8 mouse cellular contexts compared by ENCODE assay signal in the genomic region with DNA sequence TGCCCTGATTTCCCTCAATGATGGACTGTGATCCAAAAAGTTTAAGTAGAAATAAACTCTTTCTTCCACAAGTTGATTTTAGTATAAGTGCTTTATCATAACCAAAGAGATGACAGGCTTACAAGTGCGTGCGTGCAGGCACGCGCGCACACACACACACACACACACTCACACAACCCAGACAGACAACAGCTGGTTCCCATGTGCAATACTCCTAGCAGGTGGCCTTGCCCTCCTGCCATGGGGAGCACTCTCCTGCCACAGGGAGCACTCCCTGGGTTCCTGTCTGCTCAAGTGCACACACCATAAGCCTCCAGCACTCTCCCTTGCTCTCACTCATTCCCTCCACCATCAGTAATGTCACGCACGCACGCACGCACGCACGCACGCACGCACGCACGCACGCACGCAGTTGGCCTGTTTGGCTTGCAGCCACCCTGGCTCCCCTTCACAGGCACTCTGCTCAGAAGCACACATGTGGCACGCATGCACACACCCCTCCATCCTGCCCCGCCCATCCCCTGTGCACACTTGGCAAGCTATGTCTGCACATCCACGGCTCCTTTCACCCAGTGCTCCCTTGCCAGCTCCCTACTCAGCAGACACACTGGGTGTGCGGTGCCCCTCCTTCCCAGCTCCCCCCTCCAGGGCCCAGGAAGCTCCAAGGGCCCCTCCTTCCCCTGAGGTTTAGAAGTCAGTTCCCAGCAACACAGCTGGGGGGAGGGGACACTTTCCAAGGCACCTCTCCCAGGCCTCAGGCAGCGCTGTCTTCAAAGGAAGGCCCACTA. TPM values are rescaled to one million over a fixed set of nuclear protein-coding genes. Genes with fewer than 3 reads are reported as not detected.
DNase-seq lines count a peak whose midpoint lies in the region; ATAC-seq lines count a peak whose summit lies in the region.

No protein-coding gene starts in this region.

- H3K4me3 ChIP-seq in kidney, embryonic 16.5 days (ENCODE audit: low read length): no peak overlapping the region
- H3K4me3 ChIP-seq in heart, embryonic 14.5 days (ENCODE audit: control insufficient read depth in 1 of 2, insufficient read depth in 1 of 2, low read depth in 1 of 2, low read length in 2 of 2): no peak overlapping the region
- no peak overlapping the region for H3K4me3 ChIP-seq in midbrain, embryonic 15.5 days
- no peak overlapping the region for H3K4me3 ChIP-seq in liver, embryonic 12.5 days

- no peaks in the 10 kb centered on the region for H3K27me3 ChIP-seq in kidney, embryonic 16.5 days (ENCODE audit: insufficient read depth, low read length)
- no peaks in the 10 kb centered on the region for H3K27me3 ChIP-seq in heart, embryonic 14.5 days (ENCODE audit: control insufficient read depth, insufficient read depth, low read length)
- no peaks in the 10 kb centered on the region for H3K27me3 ChIP-seq in midbrain, embryonic 15.5 days (replicated peaks)
- no peaks in the 10 kb centered on the region for H3K27me3 ChIP-seq in liver, embryonic 12.5 days (replicated peaks)

- ATAC-seq in kidney, embryonic 16.5 days (ENCODE audit: low FRiP score, low TSS enrichment): no peak
- ATAC-seq in heart, embryonic 14.5 days (ENCODE audit: insufficient number of reproducible peaks, insufficient read depth, low FRiP score, low read depth): no peak
- ATAC-seq in midbrain, embryonic 15.5 days (replicated peaks): no peak
- ATAC-seq in liver, embryonic 12.5 days: no peak

- no peak overlapping the region for H3K27ac ChIP-seq in kidney, embryonic 16.5 days (ENCODE audit: low read length)
- no peak overlapping the region for H3K27ac ChIP-seq in heart, embryonic 14.5 days (replicated peaks in 1 of 2; ENCODE audit: control insufficient read depth in 1 of 2, insufficient read depth in 1 of 2, low read depth in 2 of 2, low read length in 2 of 2)
- peak overlapping the region; percentile 83; the same call in 1 of the 2 replicates for H3K27ac ChIP-seq in midbrain, embryonic 15.5 days
- H3K27ac ChIP-seq in liver, embryonic 12.5 days: no peak overlapping the region

- H3K4me1 ChIP-seq in kidney, embryonic 16.5 days (ENCODE audit: insufficient read depth, low read length): peaks cover 85% of the 10 kb centered on the region
- peaks cover 64 to 84% of the 10 kb centered on the region in 2 experiments for H3K4me1 ChIP-seq in heart, embryonic 14.5 days (ENCODE audit: control insufficient read depth in 2 of 2, insufficient read depth in 2 of 2, low read length in 2 of 2)
- H3K4me1 ChIP-seq in midbrain, embryonic 15.5 days: peaks cover 90% of the 10 kb centered on the region
- peaks cover 80% of the 10 kb centered on the region for H3K4me1 ChIP-seq in liver, embryonic 12.5 days

- DNase-seq in kidney, postnatal 25 days: peak; percentile 37 to 69
- peak; percentile 60 for DNase-seq in adipocyte (ENCODE audit: low spot score)
- DNase-seq in urinary bladder, adult 18-20 months (ENCODE audit: low spot score in 2 of 2): no peak
- DNase-seq in thymus, adult 18-20 months: no peak

- H3K36me3 ChIP-seq in kidney, embryonic 16.5 days (ENCODE audit: insufficient read depth, low read length): no peaks in the 10 kb centered on the region
- 0 out of 2 replicates have a peak, but pooled peaks cover 7% of the 10 kb centered on the region for H3K36me3 ChIP-seq in heart, embryonic 14.5 days (ENCODE audit: control insufficient read depth, insufficient read depth, low read length)
- no peaks in the 10 kb centered on the region for H3K36me3 ChIP-seq in midbrain, embryonic 15.5 days (replicated peaks)
- no peaks in the 10 kb centered on the region for H3K36me3 ChIP-seq in liver, embryonic 12.5 days

- no peak overlapping the region for H3K4me2 ChIP-seq in kidney, embryonic 16.5 days (replicated peaks; ENCODE audit: low read depth, low read length)
- H3K4me2 ChIP-seq in heart, embryonic 14.5 days (ENCODE audit: low read length): no peak overlapping the region
- no peak overlapping the region for H3K4me2 ChIP-seq in midbrain, embryonic 15.5 days
- no peak overlapping the region for H3K4me2 ChIP-seq in liver, embryonic 12.5 days

- H3K9ac ChIP-seq in kidney, embryonic 16.5 days (replicated peaks; ENCODE audit: low read length): no peak overlapping the region
- peak overlapping the region; percentile 66; the same call in 1 of the 2 replicates for H3K9ac ChIP-seq in heart, embryonic 14.5 days (ENCODE audit: low read length)
- H3K9ac ChIP-seq in midbrain, embryonic 15.5 days: no peak overlapping the region
- no peak overlapping the region for H3K9ac ChIP-seq in liver, embryonic 12.5 days

- H3K9me3 ChIP-seq in kidney, embryonic 16.5 days (ENCODE audit: low read length): no peaks in the 10 kb centered on the region
- no peaks in the 10 kb centered on the region for H3K9me3 ChIP-seq in heart, embryonic 14.5 days (ENCODE audit: control insufficient read depth, low read length)
- H3K9me3 ChIP-seq in midbrain, embryonic 15.5 days: no peaks in the 10 kb centered on the region
- no peaks in the 10 kb centered on the region for H3K9me3 ChIP-seq in liver, embryonic 12.5 days (replicated peaks)

- WGBS in kidney, embryonic 16.5 days: 67% methylated on average over 22 of the region's 22 CpGs
- WGBS in heart, embryonic 14.5 days: 79% methylated on average over 22 of the region's 22 CpGs
- WGBS in midbrain, embryonic 15.5 days: 77% methylated on average over 22 of the region's 22 CpGs
- 80% methylated on average over 22 of the region's 22 CpGs for WGBS in liver, embryonic 12.5 days (ENCODE audit: insufficient replicate concordance)

RNA-seq across cellular contexts. Expression of a gene that starts 22.4 kb away (rescaled TPM):
- polyA plus RNA-seq in kidney, embryonic 16.5 days (2015; fragmentation: Nextera tagmentation; extraction: Ambion mirVana): 25.9 and 27.5 TPM in 2 replicates
- polyA plus RNA-seq in heart, embryonic 14.5 days (2014; fragmentation: Nextera tagmentation; extraction: Ambion mirVana): 16.2 and 17.6 TPM in 2 replicates
- 25.6 and 27.6 TPM in 2 replicates for polyA plus RNA-seq in midbrain, embryonic 15.5 days (2015; fragmentation: Nextera tagmentation; extraction: Ambion mirVana)
- 9.7 and 10.0 TPM in 2 replicates for polyA plus RNA-seq in liver, embryonic 12.5 days (2016; fragmentation: Nextera tagmentation; extraction: Ambion mirVana)

Comparison
In these comparisons a context has a peak if more than half of its experiments do, and no peak if none do; other contexts are left out.
1. DNase-seq: peak in kidney, postnatal 25 days (2 of 2) and adipocyte (single experiment); none in urinary bladder, adult 18-20 months (0 of 2) and thymus, adult 18-20 months (0 of 2).